Mouse (Mus musculus): Measurements from ENCODE around the gene Gm10310.
"Not testable (repeated sequence)": the region's sequence is repeated elsewhere in the genome, so short reads cannot be mapped to it uniquely, and the experiment has no call there.

Gene Gm10310

DNA sequence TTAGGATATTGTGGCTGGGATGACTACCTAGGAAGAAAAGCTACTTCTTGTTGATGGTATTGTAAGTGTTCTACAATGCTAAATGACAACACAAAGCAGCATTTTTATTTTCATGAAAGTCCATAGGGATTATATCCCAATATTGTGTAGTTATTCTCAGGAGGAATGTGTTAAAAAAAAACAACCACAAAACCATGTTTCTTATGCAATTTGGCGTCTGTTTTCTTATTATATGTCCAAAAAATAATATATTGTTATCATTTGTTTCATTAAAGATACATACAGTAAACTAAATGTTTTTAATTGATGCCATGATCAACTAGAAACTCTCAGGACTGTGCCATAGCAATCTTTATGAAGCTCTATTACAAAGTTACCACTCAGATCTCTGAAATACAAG, at the start of gene Gm10310:
Gene Gm10310, minus strand, starts transcription at position 101 of the 400 bp plus-strand sequence.
- in situ Hi-C loops (cut with MboI, MseI) = not testable (repeated sequence)

DNA sequence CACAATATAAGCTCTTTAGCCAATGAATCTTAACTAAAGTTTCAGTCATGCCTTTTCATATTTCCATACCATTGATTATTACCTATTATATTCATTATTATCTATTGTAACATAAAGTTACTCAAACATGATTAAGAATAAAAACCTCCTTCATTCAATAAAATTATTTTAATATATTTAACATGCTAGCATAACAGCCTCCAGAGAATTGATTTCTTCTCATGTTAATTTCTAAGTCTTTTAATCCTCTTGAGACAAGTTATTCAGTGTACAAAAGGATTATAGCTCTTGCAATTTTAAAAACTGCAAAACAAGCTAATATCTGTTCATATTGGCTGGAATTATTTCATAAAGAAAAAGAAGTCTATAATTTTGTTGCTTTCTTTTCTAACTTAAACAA, 45.2 kb upstream of the Gm10310 start, which contains the start of gene Olfr821:
Gene Olfr821, plus strand, starts transcription at position 301 of the 400 bp plus-strand sequence.
- in situ Hi-C loops (cut with MboI, MseI) = no loop called here

DNA sequence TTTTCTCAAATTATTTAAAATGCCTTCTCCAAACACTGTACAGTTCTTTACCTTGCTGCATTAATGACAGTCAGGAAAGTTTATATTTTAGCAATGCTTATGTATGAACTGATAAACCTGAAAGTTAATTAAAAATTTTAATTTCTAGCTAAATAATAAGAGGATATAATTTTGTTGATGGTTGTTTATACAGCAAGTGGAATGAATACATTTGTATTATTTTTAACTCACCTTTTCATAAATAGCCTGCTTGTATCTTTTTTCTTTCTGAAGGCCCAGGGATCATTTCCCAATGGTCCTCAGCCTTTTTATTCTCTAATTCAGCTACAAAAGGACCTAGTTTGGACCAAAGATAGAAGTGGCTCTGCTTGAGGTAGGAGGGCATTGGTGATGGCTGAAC, 27.5 kb upstream of the Gm10310 start, which contains the start of gene Olfr820:
Gene Olfr820, plus strand, starts transcription at position 301 of the 400 bp plus-strand sequence.
- in situ Hi-C loops (cut with MboI, MseI) = no loop called here

DNA sequence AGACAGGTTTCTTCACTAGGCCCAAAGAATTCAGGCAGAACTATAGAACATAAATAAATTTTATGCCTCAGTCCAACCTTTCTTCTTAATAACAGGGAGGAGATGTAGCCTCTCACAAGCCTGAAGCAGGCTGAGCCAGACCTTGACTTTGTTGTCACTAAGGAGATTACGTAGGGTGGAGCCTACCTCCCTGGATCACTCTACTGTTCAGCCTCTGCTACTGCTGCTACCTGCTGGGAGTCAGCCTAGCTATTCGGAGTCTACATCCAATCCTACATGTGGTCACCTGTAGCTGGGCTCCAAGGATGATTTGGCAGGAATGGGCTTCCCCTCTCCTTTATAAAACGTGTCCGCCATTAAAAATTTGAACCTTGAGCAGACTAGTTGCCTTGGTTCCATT, 20.5 kb upstream of the Gm10310 start:
- in situ Hi-C loops (cut with MboI, MseI) = not testable (repeated sequence)

DNA sequence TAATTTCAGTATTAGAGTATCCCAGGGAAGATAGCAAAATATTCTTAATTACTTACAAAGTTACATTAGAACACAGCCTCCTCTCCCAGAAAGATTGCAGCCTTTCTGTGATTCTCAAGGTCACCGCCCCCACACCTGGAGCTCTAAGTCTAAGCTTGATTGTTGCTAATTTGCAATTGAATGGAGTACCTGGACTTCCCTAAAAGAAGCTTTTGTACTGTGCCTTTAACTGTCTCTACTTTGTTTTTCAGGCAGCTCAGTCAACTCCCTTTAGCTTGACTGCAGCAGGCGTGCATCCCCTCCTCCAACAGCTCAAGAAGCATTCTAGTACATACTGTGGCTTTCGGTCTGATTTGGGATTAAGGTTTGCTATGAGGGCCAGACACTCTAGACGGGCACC, 19.2 kb upstream of the Gm10310 start:
- in situ Hi-C loops (cut with MboI, MseI) = not testable (repeated sequence)

DNA sequence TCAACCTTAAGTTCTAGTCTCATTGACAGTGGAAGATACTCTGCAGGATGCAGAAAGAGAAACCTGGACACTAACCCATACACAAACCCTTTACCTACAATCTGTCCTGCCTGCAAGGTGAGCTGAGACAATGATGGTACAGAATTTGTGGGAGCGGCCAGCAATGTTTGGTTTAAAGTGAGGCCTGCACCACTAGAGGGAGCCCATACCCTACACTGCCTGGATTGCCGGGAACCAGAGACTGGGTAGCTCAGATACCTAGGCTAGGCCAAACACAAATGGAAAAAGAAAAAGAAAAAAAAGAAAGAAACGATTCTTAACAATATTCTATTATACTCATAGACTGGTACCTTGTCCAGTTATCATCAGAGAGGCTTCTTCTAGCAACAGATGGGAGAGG, 3.0 kb downstream of the Gm10310 start:
- in situ Hi-C loops (cut with MboI, MseI) = not testable (repeated sequence)

DNA sequence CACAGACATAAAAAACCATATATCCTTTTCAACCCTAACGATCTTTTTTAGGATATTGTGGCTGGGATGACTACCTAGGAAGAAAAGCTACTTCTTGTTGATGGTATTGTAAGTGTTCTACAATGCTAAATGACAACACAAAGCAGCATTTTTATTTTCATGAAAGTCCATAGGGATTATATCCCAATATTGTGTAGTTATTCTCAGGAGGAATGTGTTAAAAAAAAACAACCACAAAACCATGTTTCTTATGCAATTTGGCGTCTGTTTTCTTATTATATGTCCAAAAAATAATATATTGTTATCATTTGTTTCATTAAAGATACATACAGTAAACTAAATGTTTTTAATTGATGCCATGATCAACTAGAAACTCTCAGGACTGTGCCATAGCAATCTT, 8.8 kb downstream of the Gm10310 start, which contains the start of gene Olfr247:
Gene Olfr247, minus strand, starts transcription at position 101 of the 400 bp plus-strand sequence.
- in situ Hi-C loops (cut with MboI, MseI) = not testable (repeated sequence)

DNA sequence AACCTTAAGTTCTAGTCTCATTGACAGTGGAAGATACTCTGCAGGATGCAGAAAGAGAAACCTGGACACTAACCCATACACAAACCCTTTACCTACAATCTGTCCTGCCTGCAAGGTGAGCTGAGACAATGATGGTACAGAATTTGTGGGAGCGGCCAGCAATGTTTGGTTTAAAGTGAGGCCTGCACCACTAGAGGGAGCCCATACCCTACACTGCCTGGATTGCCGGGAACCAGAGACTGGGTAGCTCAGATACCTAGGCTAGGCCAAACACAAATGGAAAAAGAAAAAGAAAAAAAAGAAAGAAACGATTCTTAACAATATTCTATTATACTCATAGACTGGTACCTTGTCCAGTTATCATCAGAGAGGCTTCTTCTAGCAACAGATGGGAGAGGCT, 11.9 kb downstream of the Gm10310 start:
- in situ Hi-C loops (cut with MboI, MseI) = loop anchor here in 1 of 2 experiments (25.0 kb wide), 1 partner anchor 936 kb away; the partner anchor contains the start of genes Olfr764-ps1 and Olfr765

DNA sequence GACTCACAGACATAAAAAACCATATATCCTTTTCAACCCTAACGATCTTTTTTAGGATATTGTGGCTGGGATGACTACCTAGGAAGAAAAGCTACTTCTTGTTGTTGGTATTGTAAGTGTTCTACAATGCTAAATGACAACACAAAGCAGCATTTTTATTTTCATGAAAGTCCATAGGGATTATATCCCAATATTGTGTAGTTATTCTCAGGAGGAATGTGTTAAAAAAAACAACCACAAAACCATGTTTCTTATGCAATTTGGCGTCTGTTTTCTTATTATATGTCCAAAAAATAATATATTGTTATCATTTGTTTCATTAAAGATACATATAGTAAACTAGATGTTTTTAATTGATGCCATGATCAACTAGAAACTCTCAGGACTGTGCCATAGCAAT, 17.7 kb downstream of the Gm10310 start, which contains the start of gene Olfr819:
Gene Olfr819, minus strand, starts transcription at position 101 of the 400 bp plus-strand sequence.
- in situ Hi-C loops (cut with MboI, MseI) = loop anchor here in 1 of 2 experiments (25.0 kb wide), 1 partner anchor 930 kb away; the partner anchor contains the start of genes Olfr764-ps1 and Olfr765

DNA sequence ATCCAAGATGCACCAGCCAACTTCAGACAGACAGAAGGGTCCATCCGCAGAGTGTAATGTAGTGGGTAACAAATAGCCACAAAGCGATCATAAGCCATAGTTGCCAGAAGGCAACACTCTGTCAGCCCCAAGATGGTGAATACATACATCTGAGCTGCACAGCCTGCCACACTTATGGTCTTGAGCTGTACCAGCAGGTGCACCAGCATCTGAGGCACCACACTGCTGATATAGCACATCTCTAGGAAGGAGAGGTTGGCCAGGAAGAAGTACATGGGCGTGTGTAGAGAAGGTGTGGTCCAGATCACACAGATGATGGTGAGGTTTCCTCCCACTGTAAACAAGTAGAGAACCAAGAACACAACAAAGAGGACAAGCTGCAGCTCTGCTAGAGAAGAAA, 18.6 kb downstream of the Gm10310 start:
- in situ Hi-C loops (cut with MboI, MseI) = loop anchor here in 1 of 2 experiments (25.0 kb wide), 1 partner anchor 929 kb away; the partner anchor contains the start of genes Olfr764-ps1 and Olfr765

DNA sequence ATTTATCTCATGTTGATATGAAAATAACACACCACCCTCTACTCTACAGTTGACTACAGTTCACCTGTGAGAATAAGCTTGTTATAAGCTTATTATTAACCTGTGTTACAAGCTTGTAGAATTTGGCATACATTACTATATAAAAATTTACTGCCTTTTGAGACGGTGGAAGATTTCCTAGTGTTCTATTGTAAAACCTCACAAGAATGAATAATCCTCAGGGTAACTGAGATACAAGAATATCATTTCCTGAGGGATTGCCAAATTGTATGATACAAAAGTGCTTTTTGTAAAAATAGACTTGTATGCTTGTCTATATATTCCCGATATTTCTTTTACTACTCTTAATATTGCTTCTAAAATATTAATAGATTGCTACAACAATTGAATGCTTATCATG, 35.9 kb downstream of the Gm10310 start, which contains the start of gene Olfr818:
Gene Olfr818, minus strand, starts transcription at position 101 of the 400 bp plus-strand sequence.
- in situ Hi-C loops (cut with MboI, MseI) = no loop called here

All from T-helper 17 cell (primary cell).